Mouse (Mus musculus): ENCODE results near the gene Setd4. TPM values are rescaled to one million over a fixed set of nuclear protein-coding genes. Genes with fewer than 3 reads are reported as not detected.

The Setd4 gene
- total and polyA plus RNA-seq, 3 experiments, result 20.2 to 24.6 (median 23.0) TPM

DNA sequence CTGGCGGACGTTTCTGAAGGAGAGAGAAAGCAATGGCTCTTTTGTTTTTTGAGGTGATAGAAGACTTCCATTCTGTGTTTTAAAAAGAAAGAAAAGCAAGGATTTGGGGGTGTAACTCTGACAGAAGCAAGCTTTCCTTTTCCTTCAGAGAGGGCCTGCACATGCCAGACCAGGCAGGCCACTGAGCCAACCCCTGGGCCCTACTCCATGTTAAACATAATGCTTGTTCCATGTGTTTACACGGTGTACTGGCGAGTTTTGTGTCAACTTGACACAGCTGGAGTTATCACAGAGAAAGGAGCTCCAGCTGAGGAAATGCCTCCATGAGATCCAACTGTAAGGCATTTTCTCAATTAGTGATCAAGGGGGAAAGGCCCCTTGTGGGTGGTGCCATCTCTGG, 15.6 kb downstream of the Setd4 start:
- Histone ChIP-seq H3K27me3 (replicated peaks) (no peaks in the 10 kb centered on the region), H3K36me3 (replicated peaks in 1 of 2; ENCODE audit: control insufficient read depth in 1 of 2, insufficient read depth in 1 of 2, low read length in 1 of 2) (peaks cover 35 to 84% of the 10 kb centered on the region in 2 experiments), H3K4me1 (ENCODE audit: control insufficient read depth in 1 of 2, insufficient read depth in 2 of 2) (peaks cover 0 to 28% of the 10 kb centered on the region in 2 experiments; a peak in 2 of 4 replicates), H3K4me3 (replicated peaks in 1 of 3; ENCODE audit: low read depth in 2 of 3, low read length in 2 of 3, poor library complexity in 1 of 3) (no peak overlapping the region), H3K27ac (ENCODE audit: insufficient read depth, low read depth) (no peak overlapping the region), H3K9me3 (replicated peaks; ENCODE audit: low read length) (no peaks in the 10 kb centered on the region), H3K4me2 (ENCODE audit: insufficient read depth, low read depth, poor library complexity, severe bottlenecking) (no peak overlapping the region), H3K9ac (ENCODE audit: insufficient read depth, low read depth) (no peak overlapping the region), H3K79me2 (replicated peaks; ENCODE audit: control insufficient read depth, extremely low read depth, insufficient read depth, poor library complexity, severe bottlenecking) (no peaks in the 10 kb centered on the region)
- dilution Hi-C loops (cut with MboI; ENCODE audit: extremely low pct_ligation_motif_present, extremely low pct_unique_long_range_greater_than_20kb, low sequenced_read_pairs), result no loop called here
- TF ChIP-seq ZC3H11A (IDR thresholded peaks at IDR 0.05; ENCODE audit: low read depth, low read length), result no peak
- in situ Hi-C loops (cut with MboI; ENCODE audit: low pct_ligation_motif_present, low pct_unique_long_range_greater_than_20kb, low sequenced_read_pairs), result no loop called here
- no peak for DNase-seq (ENCODE audit: extremely low read depth)

- Histone ChIP-seq H3K4me3 (replicated peaks in 1 of 3; ENCODE audit: low read depth in 2 of 3, low read length in 2 of 3, poor library complexity in 1 of 3) (no peak overlapping the region), H3K9me3 (replicated peaks; ENCODE audit: low read length) (no peaks in the 10 kb centered on the region), H3K27ac (ENCODE audit: insufficient read depth, low read depth) (no peak overlapping the region), H3K4me2 (ENCODE audit: insufficient read depth, low read depth, poor library complexity, severe bottlenecking) (no peak overlapping the region), H3K9ac (ENCODE audit: insufficient read depth, low read depth) (no peak overlapping the region), H3K36me3 (replicated peaks in 1 of 2; ENCODE audit: control insufficient read depth in 1 of 2, insufficient read depth in 1 of 2, low read length in 1 of 2) (peaks cover 29 to 70% of the 10 kb centered on the region in 2 experiments), H3K4me1 (ENCODE audit: control insufficient read depth in 1 of 2, insufficient read depth in 2 of 2) (peaks cover 0 to 28% of the 10 kb centered on the region in 2 experiments; a peak in 2 of 4 replicates), H3K27me3 (replicated peaks) (no peaks in the 10 kb centered on the region), H3K79me2 (replicated peaks; ENCODE audit: control insufficient read depth, extremely low read depth, insufficient read depth, poor library complexity, severe bottlenecking) (no peaks in the 10 kb centered on the region)
- peak; percentile 79 for DNase-seq (ENCODE audit: extremely low read depth)
- in situ Hi-C loops (cut with MboI; ENCODE audit: low pct_ligation_motif_present, low pct_unique_long_range_greater_than_20kb, low sequenced_read_pairs) (no loop called here), dilution Hi-C loops (cut with MboI; ENCODE audit: extremely low pct_ligation_motif_present, extremely low pct_unique_long_range_greater_than_20kb, low sequenced_read_pairs) (no loop called here)
- TF ChIP-seq NELFE (IDR thresholded peaks at IDR 0.05; ENCODE audit: low read depth, low read length), result no peak
- TF ChIP-seq ETS1 (conservative IDR thresholded peaks at IDR 0.05; ENCODE audit: low read depth, low read length), result peak; percentile 23; the same call in 1 of the 2 replicates
These were observed 17.5 kb downstream of the Setd4 start for GRCm38 (mm10) chr16:93586382-93586781.

GRCm38 (mm10) chr16:93585703-93586205, 18.1 kb downstream of the Setd4 start:
- in situ Hi-C loops (cut with MboI; ENCODE audit: low pct_ligation_motif_present, low pct_unique_long_range_greater_than_20kb, low sequenced_read_pairs) (no loop called here), dilution Hi-C loops (cut with MboI; ENCODE audit: extremely low pct_ligation_motif_present, extremely low pct_unique_long_range_greater_than_20kb, low sequenced_read_pairs) (no loop called here)
- no peaks in the 10 kb centered on the region for H3K9me3 ChIP-seq (replicated peaks; ENCODE audit: low read length)
- H3K4me3 ChIP-seq (replicated peaks in 1 of 3; ENCODE audit: low read depth in 2 of 3, low read length in 2 of 3, poor library complexity in 1 of 3), result no peak overlapping the region
- no peak for DNase-seq (ENCODE audit: extremely low read depth)
- no peak overlapping the region for H3K9ac ChIP-seq (ENCODE audit: insufficient read depth, low read depth)
- H3K4me2 ChIP-seq (ENCODE audit: insufficient read depth, low read depth, poor library complexity, severe bottlenecking), result no peak overlapping the region
- H3K27me3 ChIP-seq (replicated peaks), result no peaks in the 10 kb centered on the region
- no peaks in the 10 kb centered on the region for H3K79me2 ChIP-seq (replicated peaks; ENCODE audit: control insufficient read depth, extremely low read depth, insufficient read depth, poor library complexity, severe bottlenecking)
- peaks cover 27 to 67% of the 10 kb centered on the region in 2 experiments for H3K36me3 ChIP-seq (replicated peaks in 1 of 2; ENCODE audit: control insufficient read depth in 1 of 2, insufficient read depth in 1 of 2, low read length in 1 of 2)
- no peak for TF ChIP-seq USF2 (conservative IDR thresholded peaks at IDR 0.05; ENCODE audit: low read depth, low read length)
- TF ChIP-seq ZC3H11A (IDR thresholded peaks at IDR 0.05; ENCODE audit: low read depth, low read length), result no peak
- TF ChIP-seq POLR2A (IDR thresholded peaks at IDR 0.05; ENCODE audit: low read depth, low read length), result no peak
- no peak for TF ChIP-seq IRF4 (IDR thresholded peaks at IDR 0.05; ENCODE audit: low read depth, low read length)
- H3K4me1 ChIP-seq (ENCODE audit: control insufficient read depth in 1 of 2, insufficient read depth in 2 of 2), result peaks cover 0 to 33% of the 10 kb centered on the region in 2 experiments; a peak in 2 of 4 replicates
- no peak overlapping the region for H3K27ac ChIP-seq (ENCODE audit: insufficient read depth, low read depth)

All from CH12.LX (cell line).